Mouse (Mus musculus): ENCODE measurements at regions not wholly inside any gene's neighbourhood (a gene's known extent, or its start where the extent isn't known, plus 50 kb on each side); places are given as distances from the start of the nearest gene placed in this dataset.

DNA sequence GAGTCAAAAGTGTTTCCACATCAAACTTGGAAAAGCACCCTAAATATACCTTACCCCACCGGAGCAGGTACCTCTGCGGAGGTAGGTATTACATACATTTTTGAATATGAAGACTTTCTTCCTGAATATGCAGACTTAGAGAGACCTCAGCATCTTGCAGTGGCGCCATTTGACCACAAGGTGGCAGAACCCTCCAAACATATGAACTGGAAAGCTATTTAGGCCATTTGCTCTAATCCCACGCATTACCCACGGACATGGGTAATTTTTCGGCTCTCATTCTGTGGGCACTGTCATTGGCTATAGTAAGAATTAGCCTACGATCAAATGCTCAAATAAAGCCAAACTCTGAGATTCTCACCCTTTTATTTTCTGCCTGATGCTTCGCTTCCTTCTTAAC is 1301.0 kb downstream of the Synb start:
- Histone ChIP-seq H3K27me3 (ENCODE audit: control insufficient read depth, insufficient read depth, low read length) (no peaks in the 10 kb centered on the region), H3K36me3 (ENCODE audit: control insufficient read depth, insufficient read depth, low read length) (no peaks in the 10 kb centered on the region), H3K9ac (ENCODE audit: low read length) (no peak overlapping the region), H3K27ac (replicated peaks) (no peak overlapping the region), H3K4me3 (ENCODE audit: low read depth, low read length) (no peak overlapping the region), H3K9me3 (ENCODE audit: control insufficient read depth, low read length) (no peaks in the 10 kb centered on the region), H3K4me2 (replicated peaks; ENCODE audit: low read depth) (no peak overlapping the region), H3K4me1 (replicated peaks; ENCODE audit: control insufficient read depth, insufficient read depth) (no peaks in the 10 kb centered on the region)
- ATAC-seq (ENCODE audit: low FRiP score, low TSS enrichment) (no peak; the same call in 1 of the 2 replicates), DNase-seq (ENCODE audit: low spot score) (peak; percentile 66)
- WGBS: 15% methylated on average over 8 of the region's 8 CpGs
- TF ChIP-seq CTCF (IDR thresholded peaks at IDR 0.05; ENCODE audit: low read depth): peak; percentile 94
- TF ChIP-seq EP300 (optimal IDR thresholded peaks at IDR 0.05): no peak

DNA sequence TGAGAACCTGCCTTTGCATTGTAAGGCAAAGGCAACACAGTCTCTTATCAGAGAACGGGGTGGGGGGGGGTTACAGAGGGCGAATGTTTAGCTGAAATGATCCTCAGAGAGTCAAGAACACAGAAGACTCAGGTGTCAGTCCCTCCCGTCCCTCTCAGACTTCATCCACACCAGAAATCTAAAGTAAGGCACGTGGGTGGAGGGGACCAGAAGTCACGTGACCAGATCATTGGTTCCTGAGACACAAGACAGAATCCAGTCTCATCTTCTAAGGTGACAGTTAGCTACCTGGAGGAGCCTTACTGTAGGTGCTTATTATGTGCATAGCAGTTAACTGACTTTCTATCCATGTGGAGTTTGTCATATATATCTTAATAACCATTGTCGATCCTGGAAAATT is 1302.0 kb downstream of the Synb start:
- no peaks in the 10 kb centered on the region for H3K9me3 ChIP-seq (ENCODE audit: control insufficient read depth, low read length)
- WGBS: 56% methylated on average over 6 of the region's 6 CpGs
- no peaks in the 10 kb centered on the region for H3K27me3 ChIP-seq (ENCODE audit: control insufficient read depth, insufficient read depth, low read length)
- no peaks in the 10 kb centered on the region for H3K4me1 ChIP-seq (replicated peaks; ENCODE audit: control insufficient read depth, insufficient read depth)
- no peak overlapping the region for H3K4me2 ChIP-seq (replicated peaks; ENCODE audit: low read depth)
- no peaks in the 10 kb centered on the region for H3K36me3 ChIP-seq (ENCODE audit: control insufficient read depth, insufficient read depth, low read length)
- no peak overlapping the region for H3K4me3 ChIP-seq (ENCODE audit: low read depth, low read length)
- DNase-seq (ENCODE audit: low spot score) (no peak), ATAC-seq (ENCODE audit: low FRiP score, low TSS enrichment) (no peak)
- TF ChIP-seq CTCF (IDR thresholded peaks at IDR 0.05; ENCODE audit: low read depth): no peak
- no peak overlapping the region for H3K9ac ChIP-seq (ENCODE audit: low read length)
- no peak overlapping the region for H3K27ac ChIP-seq (replicated peaks)

DNA sequence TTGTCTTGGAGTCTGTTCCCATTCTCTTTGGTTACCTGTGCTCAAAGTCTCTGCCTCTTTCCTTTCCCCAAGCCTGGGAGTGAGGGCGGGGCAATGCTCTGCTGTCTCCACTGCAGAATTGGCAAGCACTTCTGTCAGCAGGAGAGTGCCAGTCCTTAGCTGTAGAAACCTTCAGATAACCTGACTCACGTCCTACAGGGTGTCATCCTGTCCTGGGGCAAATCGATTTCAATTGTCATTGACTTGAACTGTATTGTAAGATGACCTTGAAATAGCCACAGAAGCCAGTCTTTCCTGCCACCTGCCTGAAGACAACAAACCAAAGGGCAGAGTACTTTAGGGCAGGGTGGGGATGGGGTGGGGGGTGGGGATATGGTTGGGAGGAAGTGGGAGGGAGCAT is 1303.8 kb downstream of the Synb start:
- H3K9me3 ChIP-seq (ENCODE audit: control insufficient read depth, low read length): no peaks in the 10 kb centered on the region
- no peaks in the 10 kb centered on the region for H3K36me3 ChIP-seq (ENCODE audit: control insufficient read depth, insufficient read depth, low read length)
- no peaks in the 10 kb centered on the region for H3K4me1 ChIP-seq (replicated peaks; ENCODE audit: control insufficient read depth, insufficient read depth)
- no peak overlapping the region for H3K27ac ChIP-seq (replicated peaks)
- H3K4me2 ChIP-seq (replicated peaks; ENCODE audit: low read depth): no peak overlapping the region
- TF ChIP-seq CTCF (IDR thresholded peaks at IDR 0.05; ENCODE audit: low read depth) (no peak), EP300 (optimal IDR thresholded peaks at IDR 0.05) (no peak)
- 73% methylated on average over 3 of the region's 3 CpGs for WGBS
- H3K9ac ChIP-seq (ENCODE audit: low read length): no peak overlapping the region
- DNase-seq (ENCODE audit: low spot score): no peak
- ATAC-seq (ENCODE audit: low FRiP score, low TSS enrichment): no peak
- no peak overlapping the region for H3K4me3 ChIP-seq (ENCODE audit: low read depth, low read length)
- no peaks in the 10 kb centered on the region for H3K27me3 ChIP-seq (ENCODE audit: control insufficient read depth, insufficient read depth, low read length)

Data from stomach, postnatal 0 days (tissue).